Mouse (Mus musculus) natural killer cell, adult 2 months (primary cell): ENCODE measurements around the gene 1700020N01Rik.

Experiments used
- DNase-seq, 2 experiments: peaks; one replicate each; pipeline ENCODE4 v3.0.0; 2022; ENCODE audit warnings: low spot score in 2 of 2

1700020N01Rik gene

DNA sequence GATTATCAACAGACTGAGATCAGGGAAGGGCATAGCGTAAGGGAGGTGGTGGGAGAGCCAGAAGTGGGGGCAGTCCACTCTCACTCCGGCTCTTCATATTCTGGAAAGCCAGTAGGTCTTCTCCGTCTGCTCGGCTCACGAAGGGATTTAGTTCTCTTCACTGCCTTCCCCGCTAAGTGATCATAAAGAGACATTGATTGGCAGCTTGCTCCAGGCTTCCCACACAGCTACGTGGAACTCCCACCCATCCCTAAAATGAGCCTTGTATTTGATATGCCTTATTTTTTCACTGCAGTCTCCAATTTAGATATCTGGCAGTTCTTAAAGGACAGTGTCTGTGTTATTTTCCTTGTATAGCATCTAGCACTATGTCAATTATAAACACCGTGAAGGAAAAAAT is 11.5 kb downstream of the 1700020N01Rik start:
- DNase-seq = no peak

DNA sequence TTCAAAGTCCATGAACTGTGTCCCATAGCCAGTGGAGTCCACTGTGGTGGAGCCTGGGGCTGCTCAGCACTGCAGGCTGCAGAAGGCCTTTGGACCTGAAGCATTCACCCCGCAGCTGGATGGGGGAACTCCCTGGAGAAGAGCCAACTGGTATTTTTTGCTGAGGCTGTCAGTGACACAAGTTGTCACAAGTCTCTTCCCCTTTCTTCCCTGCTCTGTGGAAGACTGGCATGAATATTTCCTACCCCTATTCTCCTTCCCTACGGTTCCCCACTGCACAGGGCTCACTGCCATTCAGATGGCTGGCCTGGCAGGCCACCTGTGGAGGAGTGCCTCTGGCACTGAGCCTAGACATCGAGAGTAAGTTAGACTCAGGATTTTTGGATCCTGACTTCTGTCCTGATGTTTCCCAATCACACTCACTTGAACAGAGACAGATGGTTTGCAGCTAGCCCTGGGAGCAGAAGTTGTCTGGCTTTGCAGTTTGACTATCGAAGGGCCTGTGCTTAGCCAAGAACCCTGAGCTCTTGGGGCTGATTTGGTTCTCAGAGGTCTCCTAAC is 12.1 kb downstream of the 1700020N01Rik start:
- no peak for DNase-seq

DNA sequence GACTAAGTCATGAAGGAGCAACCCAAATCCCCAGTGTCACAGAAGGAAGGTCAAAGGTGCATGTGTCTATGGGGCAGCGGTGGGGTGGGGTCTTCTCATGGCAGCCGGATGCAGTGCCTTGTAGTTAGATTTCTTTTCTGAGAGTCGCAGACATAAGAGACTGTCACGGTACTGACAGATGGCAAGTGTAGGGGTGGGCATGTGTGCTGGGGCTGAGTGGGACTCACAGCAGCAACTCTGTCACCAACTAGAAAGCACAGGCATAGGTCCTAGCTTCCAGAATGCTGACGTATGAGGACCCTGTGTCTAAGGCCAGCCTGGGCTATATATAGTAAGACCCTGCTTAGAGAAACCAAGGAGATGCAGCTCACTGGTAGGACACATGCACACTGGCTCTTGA is 12.7 kb downstream of the 1700020N01Rik start:
- no peak for DNase-seq

- DNase-seq = no peak
Observed at GRCm38 (mm10) chr10:21606931-21607330, 14.0 kb downstream of the 1700020N01Rik start.

DNA sequence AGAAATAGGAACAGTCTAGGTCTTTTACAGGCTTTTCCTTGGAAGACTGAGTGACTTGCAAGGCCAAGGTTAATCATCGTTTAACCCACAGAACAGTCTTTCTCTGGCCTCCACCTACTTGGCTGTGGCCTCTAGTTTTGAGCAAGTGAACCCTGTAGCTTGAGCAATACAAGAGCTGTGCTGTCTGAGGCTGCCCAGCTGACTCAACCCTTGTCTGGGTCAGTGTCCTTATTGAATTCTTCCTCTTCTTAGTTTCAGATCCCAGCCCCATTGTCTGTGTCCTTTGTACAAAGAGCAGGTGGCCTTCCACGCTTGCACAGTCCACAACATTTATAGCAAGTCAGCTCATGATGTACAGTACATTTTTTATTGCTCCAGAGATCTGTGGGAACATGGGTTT is 16.6 kb downstream of the 1700020N01Rik start:
- DNase-seq = no peak

DNA sequence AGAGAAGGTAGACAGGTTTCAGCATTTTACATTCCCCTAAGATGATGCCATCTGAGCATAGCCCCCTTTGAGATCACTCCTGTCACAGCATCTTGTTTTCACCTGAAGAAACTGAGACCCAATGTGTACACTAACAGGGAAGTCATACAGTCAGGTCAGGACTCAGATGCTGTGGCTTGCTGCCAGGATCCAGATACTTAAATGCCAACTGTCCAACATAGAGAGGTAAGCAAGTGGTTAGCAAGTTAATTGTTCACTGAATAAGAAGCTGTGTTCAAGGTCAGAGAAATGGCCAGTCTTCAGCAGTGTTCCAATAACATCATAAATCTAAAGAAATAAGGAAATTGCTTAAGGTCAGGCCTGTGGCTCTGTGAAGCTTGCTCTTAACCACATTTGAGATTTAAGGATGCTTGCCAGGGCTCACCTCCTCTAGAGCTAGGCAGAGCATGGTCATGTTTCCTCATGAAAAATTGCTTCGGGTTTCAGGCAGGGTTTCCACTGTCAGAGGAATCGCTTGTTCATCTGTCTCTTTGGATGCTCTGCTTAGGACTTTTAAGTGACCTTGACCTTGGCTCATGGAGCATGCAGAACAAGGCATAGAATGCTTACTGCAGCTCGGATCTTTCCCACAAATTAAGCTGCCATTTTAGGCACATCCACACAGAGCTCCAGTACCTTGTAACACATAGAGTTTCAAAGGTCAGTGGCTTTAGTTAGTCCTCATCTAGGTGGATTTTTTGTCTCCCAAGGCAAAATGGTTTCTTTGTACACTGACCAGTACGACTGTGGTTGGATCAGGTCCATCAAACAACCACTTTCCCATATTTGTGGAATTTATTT is 20.3 kb downstream of the 1700020N01Rik start:
- DNase-seq = no peak

- DNase-seq = no peak
Observed at GRCm38 (mm10) chr10:21614520-21614919, 21.6 kb downstream of the 1700020N01Rik start.

GRCm38 (mm10) chr10:21618745-21619508 is 26.0 kb downstream of the 1700020N01Rik start:
- DNase-seq = no peak

GRCm38 (mm10) chr10:21622065-21622464 is 29.1 kb downstream of the 1700020N01Rik start:
- DNase-seq = no peak

DNA sequence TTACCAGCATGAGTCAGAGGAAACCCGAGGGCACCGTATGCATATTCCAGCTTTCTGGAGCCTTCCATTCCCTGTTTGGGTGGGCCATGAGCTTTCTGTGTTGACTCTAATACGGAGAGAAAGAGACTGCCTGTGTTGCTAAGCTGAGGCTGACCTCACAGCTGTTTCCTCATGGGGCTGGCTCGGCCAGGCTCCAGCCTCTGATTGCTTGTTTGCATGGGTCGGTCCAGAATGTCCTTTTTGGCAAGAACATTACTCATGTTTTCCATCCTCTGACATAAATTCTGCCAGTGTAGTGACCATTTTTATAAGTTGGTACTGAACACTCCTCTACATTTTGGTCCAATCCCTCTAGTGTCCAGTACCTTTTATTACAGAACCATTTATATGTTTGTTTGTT is 35.6 kb downstream of the 1700020N01Rik start:
- no peak for DNase-seq

GRCm38 (mm10) chr10:21629031-21629740 is 36.2 kb downstream of the 1700020N01Rik start:
- no peak for DNase-seq

DNA sequence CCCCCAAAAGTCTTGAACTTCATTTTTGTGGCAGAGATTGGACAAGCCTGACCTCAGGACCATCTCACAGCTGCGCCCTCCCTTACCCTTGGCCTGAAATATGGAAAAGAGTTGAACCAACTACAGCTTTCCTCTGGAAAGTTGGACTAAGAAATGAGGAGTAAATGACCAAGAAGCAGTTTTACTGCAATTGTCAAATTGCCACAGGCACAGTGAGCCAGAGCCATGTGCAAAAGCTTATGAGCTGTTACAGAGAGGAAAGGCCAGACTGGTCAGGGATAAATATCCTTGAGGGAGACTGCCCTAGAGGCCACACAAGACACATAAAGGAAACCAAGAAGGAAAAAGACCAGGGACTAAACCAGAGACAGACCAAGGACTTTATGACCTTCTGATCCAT is 38.5 kb downstream of the 1700020N01Rik start:
- DNase-seq = no peak

- no peak for DNase-seq
Observed at GRCm38 (mm10) chr10:21632687-21633086, 39.7 kb downstream of the 1700020N01Rik start.

DNA sequence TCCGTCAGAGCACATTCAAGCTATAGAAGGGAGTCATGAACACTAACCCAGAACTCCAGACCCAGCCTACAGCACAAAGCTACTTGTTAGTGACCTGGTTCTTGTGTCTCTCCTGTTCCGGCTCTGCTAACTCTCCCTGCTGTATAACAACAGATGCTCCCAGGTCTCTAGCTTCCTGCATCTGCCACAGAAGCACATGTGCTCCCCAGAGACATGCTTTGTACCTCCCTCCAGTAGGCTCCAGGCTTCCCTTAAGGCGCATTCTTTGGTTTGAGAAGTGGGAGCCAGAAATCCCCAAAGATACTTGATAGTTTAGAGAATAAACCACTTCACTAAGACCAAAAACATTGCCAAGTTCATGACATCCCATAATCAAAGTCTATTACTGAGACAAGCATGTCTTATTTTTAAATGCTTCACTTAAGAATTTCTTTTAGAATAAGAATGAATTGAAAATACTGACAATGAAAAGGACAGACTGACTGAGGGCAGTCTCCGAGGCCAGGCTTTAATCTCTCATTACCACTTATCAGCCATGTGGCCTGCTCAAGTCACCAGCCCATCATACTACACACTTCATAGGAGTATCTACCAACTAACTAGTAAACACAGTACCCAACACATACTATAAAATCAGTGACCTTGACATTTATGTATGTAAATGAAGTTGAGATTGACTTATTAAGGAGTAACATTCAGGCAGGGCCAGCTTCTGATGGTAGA is 43.2 kb downstream of the 1700020N01Rik start:
- DNase-seq = no peak

DNA sequence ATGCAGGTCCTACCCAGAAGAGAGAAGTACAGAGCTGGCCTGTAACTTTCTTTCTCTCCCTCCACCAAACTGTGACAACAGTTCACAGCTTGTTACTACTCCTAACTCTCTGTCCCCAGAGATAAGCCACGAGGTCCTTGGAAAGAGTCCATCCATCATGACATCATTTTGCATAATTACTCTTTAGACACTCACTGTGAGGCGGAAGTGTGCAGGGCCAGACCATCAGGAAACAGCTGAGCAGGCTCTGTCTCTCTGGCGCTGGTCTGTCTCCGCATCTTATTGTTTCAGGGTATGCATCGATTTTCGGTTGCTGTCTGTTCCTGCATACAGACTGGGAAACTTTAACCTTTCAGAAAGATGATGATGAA is 43.8 kb downstream of the 1700020N01Rik start:
- DNase-seq = no peak

- no peak for DNase-seq
Observed at GRCm38 (mm10) chr10:21651388-21651787, 58.4 kb downstream of the 1700020N01Rik start.

GRCm38 (mm10) chr10:21652426-21653345 is 59.7 kb downstream of the 1700020N01Rik start:
- no peak for DNase-seq

GRCm38 (mm10) chr10:21653469-21653868 is 60.5 kb downstream of the 1700020N01Rik start:
- no peak for DNase-seq

DNA sequence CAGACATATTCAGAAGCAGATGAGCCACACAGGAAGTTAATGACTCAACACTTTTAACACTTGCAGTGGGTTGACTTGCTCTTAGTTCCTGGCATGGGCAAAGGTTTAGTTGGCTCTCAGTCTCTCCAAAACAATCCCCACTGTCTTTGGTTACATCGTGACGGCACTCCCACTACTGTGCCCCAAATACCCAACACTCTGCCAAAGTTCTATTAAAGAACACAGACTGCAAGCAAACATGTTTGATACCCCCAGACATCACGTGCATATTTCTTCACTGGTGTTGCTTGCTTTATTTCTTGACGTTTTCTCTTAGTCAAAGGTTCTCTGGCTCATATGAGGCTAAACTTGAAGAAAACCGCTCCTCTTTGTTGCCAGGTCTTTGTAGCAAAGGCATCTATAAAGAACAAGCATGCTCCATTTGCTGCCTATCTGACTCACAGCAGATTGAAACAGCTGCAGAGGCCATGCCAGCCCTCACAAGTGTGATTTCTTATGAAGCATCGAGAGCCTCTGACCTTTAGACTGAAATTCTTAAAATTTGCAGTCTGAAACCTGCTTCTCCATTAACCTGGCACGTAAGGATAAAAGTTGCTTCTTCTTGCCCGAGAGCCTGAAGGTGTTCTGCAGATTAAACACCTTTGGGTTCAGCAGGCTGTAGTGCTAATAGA is 66.8 kb downstream of the 1700020N01Rik start:
- no peak for DNase-seq

GRCm38 (mm10) chr10:21668976-21669375 is 76.0 kb downstream of the 1700020N01Rik start:
- no peak for DNase-seq
